Mouse (Mus musculus) MN1 (cell line): ENCODE data around the gene Morc1.

Experiments
- DNase-seq: peaks from one replicate; pipeline ENCODE4 v3.0.0-alpha.2; 2016; ENCODE audit warnings: low spot score

Gene Morc1

GRCm38 (mm10) chr16:48474896-48475802, 44.1 kb downstream of the Morc1 start:
- no peak for DNase-seq

- no peak for DNase-seq
Observed at GRCm38 (mm10) chr16:48479266-48479848, 48.3 kb downstream of the Morc1 start.

- DNase-seq: no peak
Observed at GRCm38 (mm10) chr16:48516776-48517499, 85.9 kb downstream of the Morc1 start.

- no peak for DNase-seq
Observed at GRCm38 (mm10) chr16:48519569-48519968, 88.5 kb downstream of the Morc1 start.

GRCm38 (mm10) chr16:48537108-48537507, 106.1 kb downstream of the Morc1 start:
- no peak for DNase-seq

- DNase-seq: no peak
Observed at GRCm38 (mm10) chr16:48562290-48563080, 131.4 kb downstream of the Morc1 start.

- peak; percentile 7 for DNase-seq
Observed at GRCm38 (mm10) chr16:48570354-48570753, 139.3 kb downstream of the Morc1 start.

- no peak for DNase-seq
Observed at GRCm38 (mm10) chr16:48574072-48574471, 143.0 kb downstream of the Morc1 start.

- no peak for DNase-seq
Observed at GRCm38 (mm10) chr16:48574499-48574898, 143.5 kb downstream of the Morc1 start.

GRCm38 (mm10) chr16:48585369-48585768, 154.3 kb downstream of the Morc1 start:
- DNase-seq: no peak

- DNase-seq: no peak
Observed at GRCm38 (mm10) chr16:48594457-48594856, 163.4 kb downstream of the Morc1 start.

GRCm38 (mm10) chr16:48595216-48595615, 164.2 kb downstream of the Morc1 start:
- no peak for DNase-seq

GRCm38 (mm10) chr16:48603735-48604211, 172.7 kb downstream of the Morc1 start:
- no peak for DNase-seq

- no peak for DNase-seq
Observed at GRCm38 (mm10) chr16:48606476-48607038, 175.5 kb downstream of the Morc1 start.

GRCm38 (mm10) chr16:48608224-48608623, 177.2 kb downstream of the Morc1 start:
- no peak for DNase-seq

GRCm38 (mm10) chr16:48610866-48611265, 179.8 kb downstream of the Morc1 start:
- no peak for DNase-seq

- DNase-seq: no peak
Observed at GRCm38 (mm10) chr16:48611436-48611835, 180.4 kb downstream of the Morc1 start.

- DNase-seq: no peak
Observed at GRCm38 (mm10) chr16:48613783-48614182, 182.7 kb downstream of the Morc1 start.

GRCm38 (mm10) chr16:48620510-48620909, 189.5 kb downstream of the Morc1 start:
- no peak for DNase-seq

GRCm38 (mm10) chr16:48621019-48621418, 190.0 kb downstream of the Morc1 start:
- DNase-seq: no peak

- DNase-seq: no peak
Observed at GRCm38 (mm10) chr16:48623447-48623846, 192.4 kb downstream of the Morc1 start.
